Mouse (Mus musculus) limb, embryonic 12.5 days (tissue): Measurements from ENCODE around the gene Ppm1h. TPM values are rescaled to one million over a fixed set of nuclear protein-coding genes. Genes with fewer than 3 reads are reported as not detected.
A peak's percentile ranks its signal among the peaks of the same experiment; 100 is the strongest.

Experiments used
- ATAC-seq: fragments of 200-750 bp; cut with Nextera tagmentation; 2 replicates; pipeline ENCODE4 v1.8.0; 2017; ENCODE audit warnings: low read depth, moderate TSS enrichment; ENCODE audit not compliant: insufficient number of reproducible peaks, insufficient read depth, low FRiP score, low TSS enrichment
- H3K27ac ChIP-seq: fragments of 300-500 bp; sonication (generic); 2 replicates; pipeline ENCODE4 v1.5.1; 2016; ENCODE audit warnings: mild to moderate bottlenecking, moderate library complexity
- H3K27me3 ChIP-seq: fragments of 300-500 bp; sonication (generic); 2 replicates; pipeline ENCODE4 v1.6.1; 2016; ENCODE audit warnings: mild to moderate bottlenecking, moderate library complexity
- H3K36me3 ChIP-seq: fragments of 300-500 bp; sonication (generic); 2 replicates; pipeline ENCODE4 v1.6.1; 2016; ENCODE audit warnings: mild to moderate bottlenecking, moderate library complexity
- H3K4me1 ChIP-seq: fragments of 300-500 bp; sonication (generic); replicated peaks from 2 replicates; pipeline ENCODE4 v1.6.1; 2016
- H3K4me2 ChIP-seq: fragments of 300-500 bp; sonication (generic); 2 replicates; pipeline ENCODE4 v1.6.1; 2016; ENCODE audit warnings: mild to moderate bottlenecking, moderate library complexity
- H3K4me3 ChIP-seq: fragments of 300-500 bp; sonication (generic); replicated peaks from 2 replicates; pipeline ENCODE4 v1.5.1; 2016; ENCODE audit warnings: mild to moderate bottlenecking
- H3K9ac ChIP-seq: fragments of 300-500 bp; sonication (generic); replicated peaks from 2 replicates; pipeline ENCODE4 v1.6.1; 2016; ENCODE audit warnings: mild to moderate bottlenecking, moderate library complexity
- H3K9me3 ChIP-seq: fragments of 300-500 bp; sonication (generic); 2 replicates; pipeline ENCODE4 v1.6.1; 2016; ENCODE audit warnings: mild to moderate bottlenecking, moderate library complexity
- WGBS: fragments of 180-500 bp; shearing (Covaris S2); methylation state at CpG from one replicate; pipeline ENCODE4 v1.1.7; 2016; 5-methylcytosine and 5-hydroxymethylcytosine counted together
- polyA plus RNA-seq: library from polyadenylated mRNA; unstranded; fragments of >200 nt; fragmentation: Nextera tagmentation; extraction: Ambion mirVana; gene quantifications from 2 replicates; pipeline ENCODE4 v1.2.1, GENCODE M21; 2016

Ppm1h gene
- polyA plus RNA-seq, 1 experiment from 2014 or later: 5.6 TPM

- no peak overlapping the region for H3K4me3 ChIP-seq
- no peaks in the 10 kb centered on the region for H3K9me3 ChIP-seq
- H3K27ac ChIP-seq: peak overlapping the region; percentile 41; the same call in 1 of the 2 replicates
- peaks cover 23% of the 10 kb centered on the region for H3K4me1 ChIP-seq
- no peak overlapping the region for H3K9ac ChIP-seq
- H3K4me2 ChIP-seq: no peak overlapping the region
- ATAC-seq: 0 out of 2 replicates have a peak, but pooled peaks have one; percentile 28
- H3K36me3 ChIP-seq: no peaks in the 10 kb centered on the region
- 34% methylated on average over 20 of the region's 20 CpGs for WGBS
- peaks cover 4% of the 10 kb centered on the region for H3K27me3 ChIP-seq
Observed at GRCm38 (mm10) chr10:122794187-122794850, 115.8 kb downstream of the Ppm1h start.

DNA sequence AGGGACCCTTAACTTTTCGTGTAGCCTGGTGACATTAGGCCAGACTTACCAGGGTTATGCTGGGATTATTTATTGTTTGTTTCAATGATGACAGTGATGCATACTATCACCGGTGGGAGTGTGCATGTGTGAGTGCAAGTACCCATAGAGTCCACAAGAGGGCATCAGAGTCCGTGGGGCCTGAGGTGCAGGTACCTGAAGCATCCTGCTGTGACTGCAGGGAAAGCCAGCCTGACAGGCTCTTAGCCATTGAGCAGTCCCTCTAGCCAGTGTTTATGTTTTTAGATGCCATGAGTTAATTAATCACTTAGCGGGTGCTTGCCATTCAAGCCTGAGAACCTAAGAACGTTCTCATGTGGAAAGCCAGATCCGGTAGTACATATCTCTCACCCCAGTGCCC, 119.4 kb downstream of the Ppm1h start:
- H3K9me3 ChIP-seq: no peaks in the 10 kb centered on the region
- peaks cover 24% of the 10 kb centered on the region for H3K4me1 ChIP-seq
- 78% methylated on average over 6 of the region's 6 CpGs for WGBS
- no peak overlapping the region for H3K4me2 ChIP-seq
- H3K4me3 ChIP-seq: no peak overlapping the region
- ATAC-seq: no peak
- no peaks in the 10 kb centered on the region for H3K36me3 ChIP-seq
- H3K27me3 ChIP-seq: no peaks in the 10 kb centered on the region
- H3K27ac ChIP-seq: no peak overlapping the region
- H3K9ac ChIP-seq: no peak overlapping the region

- no peak overlapping the region for H3K4me3 ChIP-seq
- no peak overlapping the region for H3K4me2 ChIP-seq
- ATAC-seq: no peak
- no peaks in the 10 kb centered on the region for H3K27me3 ChIP-seq
- no peak overlapping the region for H3K27ac ChIP-seq
- 84% methylated on average over 19 of the region's 19 CpGs for WGBS
- H3K9ac ChIP-seq: no peak overlapping the region
- no peaks in the 10 kb centered on the region for H3K36me3 ChIP-seq
- peaks cover 14% of the 10 kb centered on the region for H3K4me1 ChIP-seq
- no peaks in the 10 kb centered on the region for H3K9me3 ChIP-seq
Observed at GRCm38 (mm10) chr10:122800003-122800731, 121.6 kb downstream of the Ppm1h start.

GRCm38 (mm10) chr10:122800732-122801110, 122.2 kb downstream of the Ppm1h start:
- Histone ChIP-seq H3K9ac (no peak overlapping the region), H3K27ac (no peak overlapping the region), H3K4me2 (no peak overlapping the region), H3K36me3 (no peaks in the 10 kb centered on the region), H3K27me3 (no peaks in the 10 kb centered on the region), H3K9me3 (no peaks in the 10 kb centered on the region), H3K4me1 (peaks cover 14% of the 10 kb centered on the region), H3K4me3 (no peak overlapping the region)
- 84% methylated on average over 4 of the region's 4 CpGs for WGBS
- no peak for ATAC-seq

DNA sequence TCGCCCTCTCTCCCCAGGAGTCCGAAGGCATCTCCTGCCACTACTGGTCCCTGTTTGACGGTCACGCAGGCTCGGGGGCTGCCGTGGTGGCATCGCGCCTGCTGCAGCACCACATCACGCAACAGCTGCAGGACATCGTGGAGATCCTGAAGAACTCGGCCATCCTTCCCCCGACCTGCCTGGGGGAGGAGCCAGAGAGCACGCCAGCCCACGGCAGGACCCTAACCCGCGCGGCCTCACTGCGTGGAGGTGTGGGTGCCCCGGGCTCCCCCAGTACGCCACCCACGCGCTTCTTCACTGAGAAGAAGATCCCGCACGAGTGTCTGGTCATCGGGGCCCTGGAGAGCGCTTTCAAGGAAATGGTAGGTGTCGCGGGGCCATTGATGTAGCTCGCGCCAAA, 123.7 kb downstream of the Ppm1h start:
- 0 out of 2 replicates have a peak, but pooled peaks have one; percentile 29 for ATAC-seq
- Histone ChIP-seq H3K4me3 (peak overlapping the region; percentile 33), H3K27me3 (no peaks in the 10 kb centered on the region), H3K9me3 (no peaks in the 10 kb centered on the region), H3K36me3 (no peaks in the 10 kb centered on the region), H3K4me2 (peak overlapping the region; percentile 63), H3K4me1 (peaks cover 14% of the 10 kb centered on the region), H3K9ac (peak overlapping the region; percentile 56), H3K27ac (no peak overlapping the region)
- WGBS: 31% methylated on average over 30 of the region's 30 CpGs

GRCm38 (mm10) chr10:122802901-122803300, 124.3 kb downstream of the Ppm1h start:
- Histone ChIP-seq H3K9me3 (no peaks in the 10 kb centered on the region), H3K9ac (no peak overlapping the region), H3K4me2 (peak overlapping the region; percentile 63), H3K4me3 (no peak overlapping the region), H3K27ac (0 out of 2 replicates have a peak overlapping the region, but pooled peaks have one; percentile 41), H3K27me3 (no peaks in the 10 kb centered on the region), H3K36me3 (no peaks in the 10 kb centered on the region), H3K4me1 (peaks cover 21% of the 10 kb centered on the region)
- 42% methylated on average over 7 of the region's 7 CpGs for WGBS
- no peak for ATAC-seq

GRCm38 (mm10) chr10:122803906-122804305, 125.3 kb downstream of the Ppm1h start:
- Histone ChIP-seq H3K4me2 (no peak overlapping the region), H3K4me1 (peaks cover 26% of the 10 kb centered on the region)

DNA sequence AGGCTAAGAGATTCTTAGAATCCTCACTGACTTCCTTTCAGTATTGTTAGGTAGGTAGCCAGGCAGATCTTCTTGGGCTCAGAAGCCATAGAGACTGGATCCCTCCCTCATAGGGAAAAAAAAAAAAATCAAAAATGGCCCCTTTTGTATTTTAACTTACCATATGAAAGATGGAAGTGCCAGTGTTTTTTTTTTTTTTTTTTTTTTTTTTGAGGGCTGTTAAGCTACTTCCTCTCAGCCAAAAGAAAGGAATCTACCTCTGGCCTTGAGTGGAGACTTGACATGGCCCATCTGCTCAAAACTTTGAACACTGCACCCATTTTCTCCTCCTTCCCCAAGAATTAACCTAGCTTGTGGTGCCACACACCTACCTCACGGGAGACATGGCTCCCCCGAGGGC, 127.3 kb downstream of the Ppm1h start:
- Histone ChIP-seq H3K9me3 (no peaks in the 10 kb centered on the region), H3K27ac (no peak overlapping the region), H3K9ac (no peak overlapping the region), H3K27me3 (no peaks in the 10 kb centered on the region), H3K36me3 (no peaks in the 10 kb centered on the region), H3K4me2 (no peak overlapping the region), H3K4me1 (peaks cover 33% of the 10 kb centered on the region), H3K4me3 (no peak overlapping the region)
- 47% methylated on average over 2 of the region's 2 CpGs for WGBS
- ATAC-seq: no peak

More at GRCm38 (mm10) chr10:122803906-122804305, 125.3 kb downstream of the Ppm1h start:
- Histone ChIP-seq H3K27me3 (no peaks in the 10 kb centered on the region), H3K36me3 (no peaks in the 10 kb centered on the region), H3K9ac (no peak overlapping the region), H3K4me3 (no peak overlapping the region), H3K9me3 (no peaks in the 10 kb centered on the region), H3K27ac (no peak overlapping the region)
- no peak for ATAC-seq
- WGBS: 14% methylated on average over 7 of the region's 7 CpGs

GRCm38 (mm10) chr10:122807127-122808105, 128.9 kb downstream of the Ppm1h start:
- Histone ChIP-seq H3K36me3 (no peaks in the 10 kb centered on the region), H3K9me3 (no peaks in the 10 kb centered on the region), H3K27me3 (no peaks in the 10 kb centered on the region), H3K4me3 (no peak overlapping the region), H3K4me2 (no peak overlapping the region), H3K4me1 (peaks cover 26% of the 10 kb centered on the region), H3K9ac (no peak overlapping the region), H3K27ac (peak overlapping the region; percentile 19)
- WGBS: 25% methylated on average over 9 of the region's 9 CpGs
- no peak for ATAC-seq

GRCm38 (mm10) chr10:122808186-122808585, 129.6 kb downstream of the Ppm1h start:
- whole genome bisulfite sequencing: 65% methylated on average over 4 of the region's 4 CpGs
- Histone ChIP-seq H3K4me1 (peaks cover 19% of the 10 kb centered on the region), H3K27ac (no peak overlapping the region), H3K9me3 (no peaks in the 10 kb centered on the region), H3K27me3 (no peaks in the 10 kb centered on the region), H3K4me3 (no peak overlapping the region), H3K4me2 (no peak overlapping the region), H3K9ac (no peak overlapping the region), H3K36me3 (no peaks in the 10 kb centered on the region)
- ATAC-seq: no peak

- Histone ChIP-seq H3K36me3 (no peaks in the 10 kb centered on the region), H3K9ac (no peak overlapping the region; the same call in 1 of the 2 replicates), H3K27ac (peak overlapping the region; percentile 24; the same call in 1 of the 2 replicates), H3K9me3 (no peaks in the 10 kb centered on the region), H3K4me2 (no peak overlapping the region), H3K27me3 (no peaks in the 10 kb centered on the region), H3K4me3 (no peak overlapping the region), H3K4me1 (peaks cover 35% of the 10 kb centered on the region)
- no peak for ATAC-seq
- 44% methylated on average over 8 of the region's 8 CpGs for WGBS
Observed at GRCm38 (mm10) chr10:122809851-122810250, 131.3 kb downstream of the Ppm1h start.
